Mouse (Mus musculus) thymus, postnatal 25 days (tissue): Measurements from ENCODE around the gene Sox6.

Source experiments
- DNase-seq: peaks from one replicate; pipeline ENCODE4 v3.0.0; 2022

Sox6 gene

DNA sequence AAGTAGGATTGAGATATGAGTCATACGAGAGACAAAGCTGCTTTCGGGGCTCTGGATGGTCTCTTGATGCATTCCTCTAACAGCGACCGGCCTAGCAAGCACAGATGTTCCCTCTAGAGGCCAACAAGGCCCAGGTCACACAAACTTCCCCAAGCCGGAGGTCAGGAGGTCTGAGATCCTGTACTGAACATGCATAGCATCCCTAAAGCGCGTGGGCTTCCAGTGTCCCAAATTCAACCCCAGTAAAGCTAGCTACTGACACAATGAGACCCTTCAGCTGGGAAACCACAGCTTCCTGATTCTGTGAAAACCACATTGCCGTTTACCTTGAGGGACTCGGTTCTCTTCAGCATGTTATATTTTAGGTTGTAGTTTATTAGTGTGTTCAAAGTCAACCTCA, 499.6 kb downstream of the Sox6 start:
- DNase-seq = peak; percentile 26

DNA sequence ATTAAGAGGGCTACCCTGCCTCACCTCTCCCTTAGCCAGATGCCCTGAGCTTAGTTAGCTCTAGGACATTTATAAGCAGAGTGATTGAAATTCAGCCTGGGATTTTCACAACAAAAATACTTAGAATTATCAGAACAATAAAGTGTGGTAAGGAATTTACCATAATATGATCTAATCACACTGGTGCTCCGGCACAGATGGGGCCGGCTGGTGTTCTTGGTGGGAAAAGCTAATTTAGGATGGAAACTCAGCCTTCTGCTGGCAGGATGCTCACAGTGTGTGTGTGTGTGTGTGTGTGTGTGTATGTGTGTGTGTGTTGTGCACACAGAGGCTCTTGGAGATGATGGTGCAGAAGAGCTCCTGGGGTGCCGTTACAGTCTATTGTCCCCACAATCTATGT, 501.0 kb downstream of the Sox6 start:
- DNase-seq = no peak

GRCm38 (mm10) chr7:115536521-115536920, 502.1 kb downstream of the Sox6 start:
- no peak for DNase-seq

- no peak for DNase-seq
Observed at GRCm38 (mm10) chr7:115531875-115532274, 506.7 kb downstream of the Sox6 start.

DNA sequence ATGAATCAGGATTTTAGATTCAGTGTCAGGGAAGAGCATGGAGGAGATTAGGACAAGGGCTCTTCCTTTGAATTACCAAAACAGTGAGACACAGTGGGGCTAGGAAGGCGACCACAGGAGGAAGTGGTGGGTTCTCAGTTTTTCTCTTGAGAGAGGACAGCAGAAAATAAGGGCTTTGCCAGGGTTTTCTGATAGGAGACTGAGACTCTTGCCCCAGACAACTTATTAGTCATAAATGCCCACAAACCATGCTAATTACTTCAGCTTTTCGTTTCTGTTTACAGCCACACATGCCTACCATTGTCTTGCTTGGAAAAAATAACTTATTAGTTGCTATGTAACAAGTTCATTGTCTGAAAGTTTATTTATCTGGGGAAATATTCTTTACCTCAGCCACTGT, 507.4 kb downstream of the Sox6 start:
- no peak for DNase-seq

DNA sequence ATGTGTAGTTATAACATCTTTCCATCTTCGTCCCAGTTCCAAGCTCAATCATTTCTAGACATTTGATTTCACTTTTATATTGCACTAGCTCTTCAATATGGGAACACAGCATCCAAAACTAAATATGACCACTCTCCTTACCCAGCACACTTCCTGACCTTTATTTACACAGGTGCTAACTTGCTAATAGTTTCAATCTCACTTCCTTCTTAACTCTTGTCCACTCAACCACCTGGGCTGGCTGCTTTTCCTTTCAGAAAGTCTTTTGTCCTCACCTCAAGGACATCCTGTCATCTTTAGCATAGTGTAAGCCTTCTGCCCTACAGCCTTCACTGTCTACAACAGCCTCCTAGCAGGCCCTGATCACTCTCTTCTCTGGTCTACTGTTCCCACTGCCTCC, 520.9 kb downstream of the Sox6 start:
- DNase-seq = no peak

DNA sequence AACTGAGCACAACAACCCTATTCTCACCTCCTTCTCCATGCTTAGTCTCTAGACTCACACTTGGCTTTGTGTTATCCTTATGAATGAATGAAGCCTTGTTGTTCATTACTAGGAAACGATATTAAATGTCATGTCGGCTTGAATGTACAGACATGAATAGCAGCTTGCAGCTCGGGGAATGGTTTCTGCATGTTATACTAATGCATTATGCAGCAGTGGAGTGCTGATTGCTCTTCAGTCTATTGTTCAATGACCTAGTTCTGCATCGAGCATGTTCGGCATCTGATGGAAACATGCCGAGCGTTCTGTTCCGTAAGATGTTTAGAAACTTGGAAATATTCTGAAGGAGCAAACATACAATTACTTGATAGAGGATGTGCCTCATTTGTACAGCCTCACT, 524.9 kb downstream of the Sox6 start:
- no peak for DNase-seq

GRCm38 (mm10) chr7:115511777-115512176, 526.8 kb downstream of the Sox6 start:
- DNase-seq = no peak

DNA sequence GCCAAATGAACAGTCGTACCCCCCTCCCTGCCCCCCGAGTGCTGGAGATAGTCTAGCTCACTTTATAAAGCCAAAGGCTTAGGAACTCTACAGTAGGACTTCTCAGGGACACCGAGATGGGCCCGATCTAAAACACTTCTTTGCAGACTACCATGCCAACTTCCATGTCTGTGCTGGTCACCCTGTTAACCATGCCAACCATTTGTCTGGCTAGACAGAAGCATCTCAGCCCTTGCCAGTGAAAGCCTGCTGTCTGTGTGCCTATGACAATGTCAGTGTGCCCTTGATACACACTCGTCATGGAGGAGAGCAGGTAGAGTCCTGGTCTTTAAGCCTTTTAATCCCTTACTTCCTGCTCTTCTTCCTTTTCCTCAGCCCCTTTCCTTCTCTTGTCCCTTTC, 527.5 kb downstream of the Sox6 start:
- no peak for DNase-seq

DNA sequence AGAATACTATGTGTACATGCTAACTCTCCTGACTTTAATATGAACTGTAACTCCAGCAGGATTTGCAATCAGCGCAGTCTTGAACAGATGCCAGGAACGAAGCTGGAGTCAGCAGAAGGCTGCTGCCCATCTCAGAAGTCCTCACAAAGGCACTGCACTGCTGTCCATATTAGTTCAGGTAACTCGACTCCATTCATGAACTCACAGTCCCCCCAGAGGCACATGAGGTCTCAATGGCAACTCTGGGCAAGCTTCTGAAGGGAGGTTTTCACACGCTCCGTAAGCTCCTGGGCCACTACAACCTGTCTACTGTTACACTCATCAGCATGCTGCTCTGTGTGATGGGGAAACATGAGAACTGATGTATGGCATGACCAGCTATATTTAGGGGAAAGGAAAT, 528.6 kb downstream of the Sox6 start:
- DNase-seq = no peak

- DNase-seq = no peak
Observed at GRCm38 (mm10) chr7:115506385-115506784, 532.2 kb downstream of the Sox6 start.

DNA sequence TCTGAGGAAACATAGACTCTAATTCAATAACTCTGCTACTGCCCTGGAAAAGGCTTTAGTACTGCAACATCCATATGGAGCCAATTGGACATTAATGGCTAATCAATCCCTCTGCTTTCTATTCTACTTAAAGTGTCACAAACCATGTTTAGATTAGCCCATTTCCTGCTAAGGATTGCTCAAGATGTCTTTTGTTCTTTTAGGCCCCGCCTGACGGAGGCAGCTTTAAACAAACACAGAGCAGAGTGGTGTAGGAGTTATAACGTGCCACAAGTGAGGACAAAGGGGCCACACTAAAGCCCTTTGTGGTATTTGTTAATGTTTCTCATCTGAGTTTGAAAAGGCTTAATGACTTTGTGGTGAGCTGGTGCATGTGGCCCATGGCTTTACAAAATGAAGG, 537.1 kb downstream of the Sox6 start:
- DNase-seq = no peak

- no peak for DNase-seq
Observed at GRCm38 (mm10) chr7:115500825-115501224, 537.8 kb downstream of the Sox6 start.

DNA sequence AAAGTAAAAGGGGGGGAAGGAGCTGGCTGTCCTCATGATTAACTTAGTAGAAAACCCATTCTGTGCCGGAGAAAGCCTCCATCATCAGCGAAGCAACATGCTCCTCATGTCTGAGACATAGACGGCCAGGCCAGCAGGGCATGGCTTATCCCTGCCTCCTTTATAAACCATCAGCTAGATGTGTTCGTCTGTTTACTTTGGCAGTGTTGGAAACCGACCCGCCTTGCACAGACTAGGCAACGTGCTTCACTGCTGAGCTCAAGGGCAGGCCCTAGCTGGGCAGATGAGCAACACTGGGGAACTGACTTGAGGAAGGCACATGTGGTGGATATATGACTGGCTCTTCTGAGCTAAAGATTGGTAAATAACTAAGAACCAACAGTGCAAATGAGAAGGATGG, 538.4 kb downstream of the Sox6 start:
- no peak for DNase-seq

- no peak for DNase-seq
Observed at GRCm38 (mm10) chr7:115491721-115492120, 546.9 kb downstream of the Sox6 start.

DNA sequence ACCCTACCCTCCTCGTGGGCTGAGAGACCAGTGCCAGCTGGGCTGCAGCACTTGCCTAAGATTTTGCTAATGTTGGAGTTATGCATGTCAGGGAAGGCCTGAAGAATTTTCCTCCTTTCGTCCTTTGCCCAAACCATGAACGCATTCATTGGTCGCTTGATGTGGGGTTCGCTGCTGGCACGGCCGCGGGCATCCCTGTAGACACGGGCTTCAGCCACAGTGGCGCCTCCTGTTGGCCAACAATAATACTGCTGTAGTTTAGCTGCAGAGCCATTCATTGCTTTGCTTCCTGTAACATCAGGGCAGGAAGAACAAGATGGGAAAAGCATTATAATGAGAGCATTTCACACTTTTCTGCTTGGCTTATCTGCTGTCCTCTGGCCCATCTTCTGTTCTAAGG, 549.0 kb downstream of the Sox6 start:
- DNase-seq = peak; percentile 42

GRCm38 (mm10) chr7:115486431-115486830, 552.2 kb downstream of the Sox6 start:
- no peak for DNase-seq

- DNase-seq = no peak
Observed at GRCm38 (mm10) chr7:115485664-115486409, 552.8 kb downstream of the Sox6 start.

DNA sequence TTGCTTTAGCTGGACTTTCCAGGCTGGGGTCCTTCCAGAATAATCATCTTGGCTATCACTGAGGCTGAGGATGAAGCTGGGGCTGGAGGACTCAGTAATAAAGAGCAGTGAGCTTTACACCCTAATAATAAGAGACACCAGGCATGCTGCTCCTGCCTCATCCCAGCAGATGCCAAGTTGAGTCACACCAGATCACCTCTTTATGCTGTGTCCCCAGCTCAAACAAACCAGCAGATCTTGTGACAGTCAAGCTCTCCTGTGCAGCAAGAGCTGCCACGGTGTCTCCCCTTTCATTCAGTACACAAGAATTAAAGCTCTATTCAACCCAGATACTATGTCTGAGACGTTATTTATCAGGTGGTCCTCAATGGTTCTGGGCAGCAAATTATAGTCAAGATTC, 560.8 kb downstream of the Sox6 start:
- no peak for DNase-seq

DNA sequence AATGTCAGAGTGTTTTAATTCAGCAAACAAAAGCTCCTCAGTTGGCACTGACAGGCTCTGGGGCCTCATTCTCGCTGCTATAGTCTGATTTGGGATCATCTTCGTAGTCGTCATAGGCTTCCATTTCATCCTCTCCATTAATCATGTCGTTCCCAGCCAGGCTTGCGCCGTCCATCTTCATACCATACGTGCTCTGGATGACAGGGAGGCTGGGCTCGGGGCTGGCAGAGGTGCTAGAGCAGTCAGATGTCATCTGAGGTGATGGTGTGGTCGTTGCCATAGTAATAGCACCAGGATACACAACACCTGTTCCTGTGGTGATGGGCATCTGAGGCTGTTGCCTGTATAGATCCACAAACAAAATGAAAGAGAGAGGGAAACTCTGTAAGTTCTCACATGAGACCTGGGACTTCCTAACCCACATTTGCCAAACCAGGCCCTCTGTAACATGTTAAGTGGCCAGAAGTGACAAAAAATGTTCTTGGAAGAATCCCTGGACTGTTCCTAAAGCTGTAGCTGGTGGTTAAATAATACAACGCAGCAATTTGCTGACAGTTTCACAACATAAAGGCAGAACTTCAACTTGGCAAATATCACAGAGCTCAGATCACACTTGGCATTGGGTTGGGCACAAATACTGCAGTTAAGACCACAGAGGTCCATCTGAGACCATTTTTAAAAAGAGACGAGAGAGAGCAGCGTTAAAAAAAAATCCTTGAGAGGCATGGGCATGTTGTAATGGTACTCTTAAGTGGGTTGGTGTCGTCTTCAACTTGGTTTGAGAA, 561.5 kb downstream of the Sox6 start:
- no peak for DNase-seq

GRCm38 (mm10) chr7:115475176-115475575, 563.4 kb downstream of the Sox6 start:
- no peak for DNase-seq

GRCm38 (mm10) chr7:115474115-115474514, 564.5 kb downstream of the Sox6 start:
- DNase-seq = no peak

- no peak for DNase-seq
Observed at GRCm38 (mm10) chr7:115472850-115473249, 565.7 kb downstream of the Sox6 start.

GRCm38 (mm10) chr7:115471521-115471920, 567.1 kb downstream of the Sox6 start:
- no peak for DNase-seq

- no peak for DNase-seq
Observed at GRCm38 (mm10) chr7:115466811-115467210, 571.8 kb downstream of the Sox6 start.
